Mouse (Mus musculus) midbrain, postnatal 0 days (tissue): ENCODE measurements at regions not wholly inside any gene's neighbourhood (a gene's known extent, or its start where the extent isn't known, plus 50 kb on each side); places are given as distances from the start of the nearest gene placed in this dataset.

Experiments used
- ATAC-seq: fragments of 200-750 bp; cut with Nextera tagmentation; 2 replicates; pipeline ENCODE4 v1.8.0; 2017; ENCODE audit warnings: moderate number of reproducible peaks, mild to moderate bottlenecking, moderate TSS enrichment, moderate library complexity; ENCODE audit not compliant: low FRiP score
- DNase-seq: peaks from one replicate; pipeline ENCODE4 v3.0.0-alpha.2; 2015; ENCODE audit warnings: low spot score
- H3K27ac ChIP-seq: fragments of 300-500 bp; sonication (generic); 2 replicates; pipeline ENCODE4 v1.5.1; 2014; ENCODE audit warnings: low read depth, mild to moderate bottlenecking, low read length, mixed read lengths
- H3K27me3 ChIP-seq: fragments of 300-500 bp; sonication (generic); 2 replicates; pipeline ENCODE4 v1.6.1; 2014; ENCODE audit warnings: low read length, control low read depth, mixed read lengths; ENCODE audit not compliant: insufficient read depth
- H3K36me3 ChIP-seq: fragments of 300-500 bp; sonication (generic); 2 replicates; pipeline ENCODE4 v1.6.1; 2014; ENCODE audit warnings: low read length, control low read depth, mixed read lengths; ENCODE audit not compliant: insufficient read depth
- H3K4me1 ChIP-seq: fragments of 300-500 bp; sonication (generic); 2 replicates; pipeline ENCODE4 v1.6.1; 2014; ENCODE audit warnings: mild to moderate bottlenecking, control low read depth, antibody characterized with exemption, low read length, mixed read lengths; ENCODE audit not compliant: insufficient read depth
- H3K4me2 ChIP-seq: fragments of 300-500 bp; sonication (generic); 2 replicates; pipeline ENCODE4 v1.6.1; 2014; ENCODE audit warnings: low read depth, mild to moderate bottlenecking, low read length, mixed read lengths; ENCODE audit not compliant: poor library complexity, severe bottlenecking
- H3K4me3 ChIP-seq: fragments of 300-500 bp; sonication (generic); 2 replicates; pipeline ENCODE4 v1.5.1; 2014; ENCODE audit warnings: low read depth, mild to moderate bottlenecking, low read length, moderate library complexity
- H3K9ac ChIP-seq: fragments of 300-500 bp; sonication (generic); replicated peaks from 2 replicates; pipeline ENCODE4 v1.6.1; 2014; ENCODE audit warnings: mild to moderate bottlenecking, low read length, moderate library complexity, mixed read lengths; ENCODE audit not compliant: poor library complexity, severe bottlenecking
- H3K9me3 ChIP-seq: fragments of 300-500 bp; sonication (generic); 2 replicates; pipeline ENCODE4 v1.6.1; 2016; ENCODE audit warnings: low read length, control low read depth
- CTCF ChIP-seq: IDR thresholded peaks from 2 replicates; pipeline ENCODE4 v1.5.1; 2016; ENCODE audit warnings: antibody characterized with exemption, mild to moderate bottlenecking
- WGBS: fragments of 180-500 bp; shearing (Covaris S2); extraction: QIAGEN DNeasy Blood & Tissue Kit; methylation state at CpG from one replicate; pipeline ENCODE4 v1.1.7; 2014; 5-methylcytosine and 5-hydroxymethylcytosine counted together

DNA sequence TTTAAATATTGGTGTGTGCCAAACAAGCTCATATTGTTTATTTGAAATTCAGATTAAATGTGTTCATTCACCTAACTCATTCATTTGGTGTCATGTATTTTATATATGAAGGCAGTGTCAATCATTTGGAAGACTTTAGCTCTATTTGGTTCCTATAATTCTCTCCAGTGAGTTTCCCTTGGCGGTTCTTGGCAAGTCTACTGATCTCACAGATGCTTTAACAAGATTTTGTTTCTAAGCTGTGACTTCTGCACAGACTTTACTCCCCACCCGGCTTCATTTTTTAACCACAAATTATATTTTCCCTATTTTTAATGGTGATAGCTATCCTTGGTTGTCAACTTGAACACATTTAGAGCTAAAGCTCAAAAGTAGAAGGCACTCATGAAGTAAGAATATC, 1009.5 kb downstream of the Robo1 start:
- Histone ChIP-seq H3K4me1 (no peaks in the 10 kb centered on the region), H3K36me3 (no peaks in the 10 kb centered on the region), H3K9me3 (no peaks in the 10 kb centered on the region), H3K9ac (no peak overlapping the region), H3K27me3 (no peaks in the 10 kb centered on the region), H3K4me3 (no peak overlapping the region), H3K4me2 (no peak overlapping the region), H3K27ac (no peak overlapping the region)
- no peak for TF ChIP-seq CTCF
- no peak for DNase-seq
- WGBS = 89% methylated on average over 2 of the region's 2 CpGs
- ATAC-seq = no peak

DNA sequence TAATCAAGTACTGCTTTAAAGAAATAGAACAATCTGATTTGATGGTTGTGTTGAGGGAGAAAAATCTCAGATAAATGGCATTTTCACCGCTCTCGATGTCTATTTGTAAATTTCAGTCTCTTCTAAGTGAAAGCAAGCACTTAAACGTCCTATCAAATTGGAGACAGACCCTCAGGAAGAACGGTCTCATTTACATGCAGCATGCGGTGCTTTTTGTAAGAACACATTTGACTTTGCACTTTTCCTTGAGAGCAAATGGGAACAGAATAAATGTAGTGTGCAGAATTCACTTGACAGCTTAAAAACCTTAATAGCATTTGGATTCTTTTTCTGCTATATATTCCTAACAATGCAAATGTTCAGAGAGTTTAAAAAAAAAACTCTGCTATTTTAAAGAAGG, 1002.0 kb downstream of the Robo1 start:
- H3K9ac ChIP-seq = no peak overlapping the region
- no peaks in the 10 kb centered on the region for H3K36me3 ChIP-seq
- H3K4me3 ChIP-seq = no peak overlapping the region
- no peak for TF ChIP-seq CTCF
- peak; percentile 15 for DNase-seq
- H3K27ac ChIP-seq = no peak overlapping the region
- H3K27me3 ChIP-seq = no peaks in the 10 kb centered on the region
- no peak for ATAC-seq
- no peak overlapping the region for H3K4me2 ChIP-seq
- no peaks in the 10 kb centered on the region for H3K9me3 ChIP-seq
- no peaks in the 10 kb centered on the region for H3K4me1 ChIP-seq
- WGBS = 37% methylated on average over 5 of the region's 5 CpGs

DNA sequence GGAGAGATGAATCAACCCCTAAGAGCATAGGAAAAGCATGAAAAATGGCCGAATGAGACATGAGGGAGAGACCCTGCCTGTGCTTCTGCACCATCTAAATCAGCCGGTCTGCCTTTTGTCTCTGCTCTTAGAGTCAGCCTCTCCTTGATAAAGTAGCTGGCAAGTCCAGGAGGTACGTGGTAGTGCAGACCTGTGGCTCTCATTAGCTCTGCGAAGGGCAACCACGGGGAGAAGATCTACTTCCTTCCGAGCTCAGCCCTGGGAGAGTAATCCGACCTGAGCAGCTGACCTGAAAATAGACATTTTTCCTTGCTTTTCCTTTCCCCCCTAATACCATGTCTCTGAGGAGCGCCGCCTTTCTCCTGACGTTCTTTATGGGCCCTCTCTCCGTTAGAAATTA, 971.8 kb downstream of the Robo1 start:
- H3K4me2 ChIP-seq = no peak overlapping the region; the same call in 1 of the 2 replicates
- H3K4me1 ChIP-seq = no peaks in the 10 kb centered on the region
- no peak for TF ChIP-seq CTCF
- DNase-seq (no peak), ATAC-seq (no peak)
- H3K27me3 ChIP-seq = no peaks in the 10 kb centered on the region
- H3K4me3 ChIP-seq = no peak overlapping the region
- 68% methylated on average over 11 of the region's 11 CpGs for WGBS
- no peak overlapping the region for H3K27ac ChIP-seq
- H3K9me3 ChIP-seq = no peaks in the 10 kb centered on the region
- no peaks in the 10 kb centered on the region for H3K36me3 ChIP-seq
- no peak overlapping the region for H3K9ac ChIP-seq

DNA sequence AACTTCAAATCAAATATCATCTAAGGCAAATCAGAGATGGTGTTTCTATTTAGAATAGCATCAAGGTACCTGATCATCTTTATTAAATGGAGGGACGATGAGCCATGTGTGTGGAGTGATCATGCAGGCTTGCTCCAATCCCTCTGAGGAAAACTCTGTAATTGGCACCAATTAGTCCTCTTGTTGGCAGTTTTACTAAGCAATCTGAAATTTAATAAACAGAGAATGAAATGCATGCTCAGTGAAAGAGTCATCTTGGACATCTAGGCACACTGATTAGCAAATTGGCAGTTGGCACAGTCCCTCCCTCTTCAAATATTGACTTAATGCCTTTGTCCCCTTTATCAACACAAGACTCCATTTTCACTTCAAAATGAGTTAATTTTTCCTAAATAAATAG, 951.6 kb downstream of the Robo1 start:
- TF ChIP-seq CTCF = no peak
- no peaks in the 10 kb centered on the region for H3K9me3 ChIP-seq
- H3K27me3 ChIP-seq = no peaks in the 10 kb centered on the region
- H3K9ac ChIP-seq = no peak overlapping the region
- 60% methylated on average over 1 of the region's 1 CpGs for WGBS
- no peak overlapping the region for H3K4me2 ChIP-seq
- DNase-seq = no peak
- no peak overlapping the region for H3K27ac ChIP-seq
- no peak overlapping the region for H3K4me3 ChIP-seq
- H3K36me3 ChIP-seq = no peaks in the 10 kb centered on the region
- H3K4me1 ChIP-seq = no peaks in the 10 kb centered on the region
- no peak for ATAC-seq

DNA sequence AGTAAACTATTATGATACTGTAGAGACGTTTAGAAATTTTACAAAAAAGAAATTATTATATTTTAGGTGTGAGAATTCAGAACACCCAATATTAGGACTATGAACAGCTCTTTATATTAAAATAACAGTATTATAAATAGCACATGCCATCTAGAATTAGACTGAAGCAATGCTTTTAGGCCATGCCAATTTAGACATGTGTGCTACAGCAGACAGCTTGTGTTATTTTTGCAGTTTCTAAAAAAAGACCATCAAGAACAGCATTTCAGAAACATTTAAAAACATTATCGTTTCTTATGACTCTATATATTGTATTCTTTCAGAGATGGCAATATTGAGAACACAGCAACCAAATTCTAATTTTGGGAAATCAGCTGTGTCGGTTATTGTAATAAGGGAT, 951.2 kb downstream of the Robo1 start:
- no peak overlapping the region for H3K9ac ChIP-seq
- no peak overlapping the region for H3K4me2 ChIP-seq
- no peak overlapping the region for H3K4me3 ChIP-seq
- H3K27me3 ChIP-seq = no peaks in the 10 kb centered on the region
- no peaks in the 10 kb centered on the region for H3K36me3 ChIP-seq
- no peaks in the 10 kb centered on the region for H3K9me3 ChIP-seq
- DNase-seq (no peak), ATAC-seq (no peak)
- TF ChIP-seq CTCF = no peak
- H3K27ac ChIP-seq = no peak overlapping the region
- H3K4me1 ChIP-seq = no peaks in the 10 kb centered on the region
- WGBS = 85% methylated on average over 3 of the region's 3 CpGs

DNA sequence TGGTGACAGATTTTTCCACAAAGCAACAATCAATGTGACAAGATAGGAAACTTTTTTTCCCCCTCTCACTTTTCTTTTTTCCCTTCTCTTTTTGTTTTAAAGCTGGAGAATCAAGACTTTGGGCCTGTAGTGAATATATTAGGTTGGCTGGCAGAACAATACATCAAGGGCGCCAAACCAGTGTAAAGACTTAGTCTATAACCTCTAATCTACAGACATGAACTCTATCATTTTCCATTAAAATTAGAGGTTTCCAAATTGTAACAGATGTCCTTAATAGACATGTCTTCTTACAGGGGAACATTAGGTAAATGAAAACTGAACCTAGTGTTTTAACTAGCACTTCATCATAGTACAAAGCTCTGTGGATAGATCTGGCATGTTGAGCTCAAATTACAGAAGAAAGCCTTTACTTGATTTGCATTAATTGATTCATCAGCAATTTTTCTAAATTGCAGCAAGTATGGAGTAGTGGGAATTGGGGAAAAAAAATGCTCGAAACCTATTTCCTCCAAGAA, 937.0 kb downstream of the Robo1 start:
- no peak for TF ChIP-seq CTCF
- ATAC-seq (no peak), DNase-seq (no peak)
- Histone ChIP-seq H3K4me3 (no peak overlapping the region), H3K9ac (no peak overlapping the region), H3K4me1 (no peaks in the 10 kb centered on the region), H3K27me3 (no peaks in the 10 kb centered on the region), H3K36me3 (no peaks in the 10 kb centered on the region), H3K27ac (no peak overlapping the region), H3K9me3 (no peaks in the 10 kb centered on the region), H3K4me2 (no peak overlapping the region)
- 87% methylated on average over 2 of the region's 2 CpGs for WGBS
